Mouse (Mus musculus) forebrain, embryonic 12.5 days (tissue): ENCODE measurements around the gene Saysd1. TPM values are rescaled to one million over a fixed set of nuclear protein-coding genes. Genes with fewer than 3 reads are reported as not detected.

Experiments used
- ATAC-seq: fragments of 200-750 bp; cut with Nextera tagmentation; 2 replicates; pipeline ENCODE4 v1.8.0; 2017; ENCODE audit warnings: moderate TSS enrichment; ENCODE audit not compliant: low FRiP score
- H3K27ac ChIP-seq: fragments of 300-500 bp; sonication (generic); 2 replicates; pipeline ENCODE4 v1.5.1; 2016; ENCODE audit warnings: mild to moderate bottlenecking
- H3K27me3 ChIP-seq: fragments of 300-500 bp; sonication (generic); 2 replicates; pipeline ENCODE4 v1.6.1; 2016; ENCODE audit warnings: mild to moderate bottlenecking
- H3K36me3 ChIP-seq: fragments of 300-500 bp; sonication (generic); replicated peaks from 2 replicates; pipeline ENCODE4 v1.6.1; 2016; ENCODE audit warnings: mild to moderate bottlenecking
- H3K4me1 ChIP-seq: fragments of 300-500 bp; sonication (generic); 2 replicates; pipeline ENCODE4 v1.6.1; 2016
- H3K4me2 ChIP-seq: fragments of 300-500 bp; sonication (generic); 2 replicates; pipeline ENCODE4 v1.6.1; 2016; ENCODE audit warnings: mild to moderate bottlenecking, moderate library complexity
- H3K4me3 ChIP-seq: fragments of 300-500 bp; sonication (generic); replicated peaks from 2 replicates; pipeline ENCODE4 v1.5.1; 2016; ENCODE audit warnings: mild to moderate bottlenecking
- H3K9ac ChIP-seq: fragments of 300-500 bp; sonication (generic); 2 replicates; pipeline ENCODE4 v1.6.1; 2016; ENCODE audit warnings: mild to moderate bottlenecking
- H3K9me3 ChIP-seq: fragments of 300-500 bp; sonication (generic); 2 replicates; pipeline ENCODE4 v1.6.1; 2016
- WGBS: fragments of 180-500 bp; shearing (Covaris S2); methylation state at CpG from one replicate; pipeline ENCODE4 v1.1.7; 2016; 5-methylcytosine and 5-hydroxymethylcytosine counted together
- polyA plus RNA-seq: library from polyadenylated mRNA; unstranded; fragments of >200 nt; fragmentation: Nextera tagmentation; extraction: Ambion mirVana; gene quantifications from 2 replicates; pipeline ENCODE4 v1.2.1, GENCODE M21; 2016

Saysd1 gene
- 10.5 and 11.0 TPM in 2 replicates for polyA plus RNA-seq

DNA sequence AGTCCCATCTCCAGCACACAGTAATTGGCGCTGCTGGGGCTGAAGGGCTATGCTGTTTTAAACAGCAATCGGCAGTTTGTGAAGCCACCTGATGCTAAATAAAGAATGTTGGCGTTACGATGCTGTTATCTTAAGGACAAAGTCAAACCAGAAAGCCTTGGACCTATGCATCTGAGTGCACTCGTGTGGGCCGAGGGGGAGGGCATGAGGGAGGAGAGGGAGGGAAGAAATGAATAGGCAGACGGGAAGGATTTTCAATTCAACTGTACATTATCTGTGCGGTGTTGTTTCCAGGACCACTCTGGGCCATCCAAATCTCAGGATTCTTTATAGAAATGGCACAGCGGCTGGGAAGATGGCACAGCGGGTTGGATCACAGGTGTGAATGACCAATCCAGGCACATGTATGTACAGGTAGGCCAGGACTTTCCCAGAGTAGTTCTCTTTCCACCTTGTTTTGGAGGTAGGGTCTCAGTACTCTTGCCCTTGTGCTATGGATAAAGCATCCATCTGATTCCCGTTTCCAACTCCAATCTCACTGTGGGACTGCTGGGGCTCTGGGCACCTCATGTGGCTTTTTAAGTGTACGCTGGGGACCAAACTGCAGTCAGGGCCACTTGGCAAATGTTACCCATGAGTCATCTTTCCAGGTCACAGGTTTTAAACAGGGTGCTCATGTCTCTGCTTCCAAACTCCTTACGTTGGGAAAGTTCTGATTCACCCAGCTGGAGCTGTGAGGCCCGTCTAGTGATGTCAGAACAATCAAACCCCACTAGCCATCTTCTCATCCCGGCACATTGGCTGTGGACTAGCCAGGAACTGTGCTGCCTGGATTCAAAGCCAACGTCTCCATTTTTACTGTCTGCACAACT, at the start of gene Saysd1:
Gene Saysd1, minus strand, starts transcription at position 51 of the 872 bp plus-strand sequence.
- peaks cover 38% of the 10 kb centered on the region for H3K36me3 ChIP-seq
- no peak within 1 kb of the TSS for H3K9ac ChIP-seq
- H3K27ac ChIP-seq, result no peak within 1 kb of the TSS
- H3K4me2 ChIP-seq, result no peak within 1 kb of the TSS
- no peak within 1 kb of the TSS for H3K4me3 ChIP-seq
- 87% methylated on average over 16 of the region's 16 CpGs for WGBS
- no peaks in the 10 kb centered on the region for H3K27me3 ChIP-seq
- ATAC-seq, result no peak
- no peaks in the 10 kb centered on the region for H3K9me3 ChIP-seq
- peaks cover 2% of the 10 kb centered on the region for H3K4me1 ChIP-seq

DNA sequence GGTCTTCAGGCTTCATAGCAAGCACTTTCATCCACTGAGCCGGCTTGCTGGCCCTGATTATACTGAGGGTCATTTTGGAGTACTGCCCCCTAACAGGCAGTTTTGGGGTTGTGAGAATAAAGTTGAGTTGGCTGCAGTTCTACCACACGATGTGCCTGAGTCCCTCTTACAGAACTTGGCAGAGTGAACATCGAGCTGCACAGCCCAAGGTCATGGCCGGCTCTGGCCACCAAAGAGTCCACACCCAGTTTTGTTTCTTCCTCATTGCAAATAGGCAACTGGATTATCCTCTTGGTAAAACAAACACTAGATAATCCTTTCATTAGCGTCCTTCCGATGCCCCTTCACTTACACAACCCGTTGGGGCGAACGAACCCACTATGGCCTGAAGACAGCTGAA, 47.1 kb upstream of the Saysd1 start:
- 76% methylated on average over 9 of the region's 9 CpGs for WGBS
- Histone ChIP-seq H3K4me1 (peaks cover 32% of the 10 kb centered on the region), H3K27ac (no peak overlapping the region), H3K27me3 (no peaks in the 10 kb centered on the region), H3K36me3 (no peaks in the 10 kb centered on the region), H3K9me3 (no peaks in the 10 kb centered on the region), H3K4me2 (no peak overlapping the region), H3K9ac (no peak overlapping the region), H3K4me3 (no peak overlapping the region)
- ATAC-seq, result no peak

DNA sequence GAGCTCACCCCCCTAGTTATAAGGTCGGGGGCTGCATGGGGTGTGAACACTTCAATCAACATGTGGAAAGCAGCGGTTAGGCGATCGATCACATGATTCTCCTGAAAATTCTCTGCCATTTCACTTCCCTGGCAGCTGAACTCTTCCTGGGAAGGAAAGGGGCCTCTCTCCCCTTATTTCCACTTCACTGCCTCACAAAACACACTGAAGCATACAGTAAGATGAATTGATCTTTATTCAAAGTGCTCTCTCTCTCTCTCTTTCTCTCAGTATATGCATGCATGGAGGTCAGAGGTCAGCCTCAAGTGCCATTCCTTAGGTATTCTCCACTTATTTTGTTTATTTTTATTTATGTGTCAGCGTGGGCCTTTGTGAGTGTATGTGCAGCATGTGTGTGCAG, 45.4 kb upstream of the Saysd1 start:
- Histone ChIP-seq H3K4me1 (peaks cover 50% of the 10 kb centered on the region), H3K9ac (peak overlapping the region; percentile 18; the same call in 1 of the 2 replicates), H3K4me3 (no peak overlapping the region), H3K36me3 (no peaks in the 10 kb centered on the region), H3K27ac (peak overlapping the region; percentile 75), H3K4me2 (no peak overlapping the region), H3K27me3 (no peaks in the 10 kb centered on the region), H3K9me3 (no peaks in the 10 kb centered on the region)
- ATAC-seq, result no peak
- 29% methylated on average over 5 of the region's 5 CpGs for WGBS

DNA sequence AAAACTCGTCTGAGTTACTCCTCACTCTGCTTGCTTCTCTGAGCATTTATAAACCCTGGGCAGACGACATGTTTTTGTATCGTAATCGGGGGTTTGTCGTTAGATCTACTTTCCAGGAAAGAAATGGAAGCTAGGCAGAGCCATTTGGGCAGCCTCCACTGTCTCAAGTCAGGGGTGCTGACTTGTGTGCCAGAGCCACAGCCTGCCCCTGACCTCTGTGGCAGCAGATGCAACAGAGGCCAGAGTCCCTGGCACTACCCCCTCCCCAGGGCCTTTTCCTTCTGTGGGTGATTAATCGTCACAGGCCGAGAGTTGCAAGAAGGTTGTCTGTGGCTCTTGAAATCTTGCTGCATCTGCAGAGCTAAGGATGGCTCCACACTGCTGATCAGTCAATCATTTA, 44.3 kb upstream of the Saysd1 start:
- peaks cover 60% of the 10 kb centered on the region for H3K4me1 ChIP-seq
- no peak overlapping the region for H3K4me3 ChIP-seq
- H3K27ac ChIP-seq, result no peak overlapping the region
- WGBS, result 85% methylated on average over 7 of the region's 7 CpGs
- H3K4me2 ChIP-seq, result no peak overlapping the region
- no peaks in the 10 kb centered on the region for H3K27me3 ChIP-seq
- H3K9me3 ChIP-seq, result no peaks in the 10 kb centered on the region
- ATAC-seq, result no peak
- H3K36me3 ChIP-seq, result no peaks in the 10 kb centered on the region
- no peak overlapping the region for H3K9ac ChIP-seq

DNA sequence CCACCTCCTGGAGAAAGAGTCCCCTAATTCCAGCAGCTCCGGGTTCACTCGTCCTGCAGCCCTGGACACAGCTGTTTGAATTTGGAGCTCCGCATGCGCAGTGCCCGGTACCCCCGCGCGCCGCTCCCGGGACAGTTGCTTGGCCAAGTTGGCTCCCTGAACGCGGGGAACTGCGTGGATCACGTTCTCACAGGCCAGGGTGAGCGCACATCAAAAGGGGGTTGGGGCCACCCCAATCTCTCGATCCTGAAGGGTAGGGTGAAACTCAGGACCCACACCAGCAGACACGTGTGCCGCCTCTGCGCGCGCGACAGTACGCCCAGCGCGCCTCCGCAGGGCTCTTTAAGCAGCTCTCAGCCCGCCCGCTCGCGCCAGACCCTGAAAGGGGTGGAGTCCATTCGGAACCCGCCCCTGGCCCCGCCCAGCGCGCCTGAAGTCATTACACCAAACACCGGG, 43.2 kb upstream of the Saysd1 start, which contains the start of gene Kcnk5:
Gene Kcnk5, minus strand, starts transcription at position 344 of the 456 bp plus-strand sequence.
- no peaks in the 10 kb centered on the region for H3K36me3 ChIP-seq
- H3K4me2 ChIP-seq, result peak within 1 kb of the TSS; percentile 92
- no peaks in the 10 kb centered on the region for H3K27me3 ChIP-seq
- ATAC-seq, result peak; percentile 92
- under 1% methylated on average over 36 of the region's 36 CpGs for WGBS
- H3K27ac ChIP-seq, result peak within 1 kb of the TSS; percentile 53; the same call in 1 of the 2 replicates
- H3K4me1 ChIP-seq, result peaks cover 63% of the 10 kb centered on the region
- no peaks in the 10 kb centered on the region for H3K9me3 ChIP-seq
- peak within 1 kb of the TSS; percentile 70 for H3K9ac ChIP-seq
- H3K4me3 ChIP-seq, result peak within 1 kb of the TSS; percentile 61

DNA sequence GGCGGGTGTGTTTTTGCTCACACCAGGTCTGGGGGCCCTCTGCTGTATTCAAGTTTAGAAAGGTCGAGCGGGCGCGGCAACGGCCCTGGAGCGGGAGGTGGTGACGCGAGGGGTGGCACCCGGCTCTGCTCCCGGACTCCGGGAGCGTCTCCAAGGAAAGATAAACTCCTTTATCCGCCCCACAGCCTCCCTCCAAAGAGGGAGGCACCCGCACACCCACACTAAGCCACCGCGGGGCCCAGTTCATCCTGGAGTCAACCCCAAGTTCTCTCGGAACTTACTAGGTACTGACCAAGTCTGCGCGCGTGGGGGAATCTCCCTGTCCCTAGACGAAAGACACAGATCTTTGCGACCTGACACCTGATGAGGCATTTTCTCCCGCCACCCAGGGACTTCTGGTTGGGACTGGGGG, 42.4 kb upstream of the Saysd1 start:
- H3K9ac ChIP-seq, result peak overlapping the region; percentile 70
- peak overlapping the region; percentile 61 for H3K4me3 ChIP-seq
- no peaks in the 10 kb centered on the region for H3K36me3 ChIP-seq
- H3K4me2 ChIP-seq, result peak overlapping the region; percentile 92
- no peaks in the 10 kb centered on the region for H3K27me3 ChIP-seq
- H3K9me3 ChIP-seq, result no peaks in the 10 kb centered on the region
- WGBS, result under 1% methylated on average over 23 of the region's 24 CpGs
- peaks cover 63% of the 10 kb centered on the region for H3K4me1 ChIP-seq
- H3K27ac ChIP-seq, result no peak overlapping the region
- ATAC-seq, result peak; percentile 1; the same call in 1 of the 2 replicates

DNA sequence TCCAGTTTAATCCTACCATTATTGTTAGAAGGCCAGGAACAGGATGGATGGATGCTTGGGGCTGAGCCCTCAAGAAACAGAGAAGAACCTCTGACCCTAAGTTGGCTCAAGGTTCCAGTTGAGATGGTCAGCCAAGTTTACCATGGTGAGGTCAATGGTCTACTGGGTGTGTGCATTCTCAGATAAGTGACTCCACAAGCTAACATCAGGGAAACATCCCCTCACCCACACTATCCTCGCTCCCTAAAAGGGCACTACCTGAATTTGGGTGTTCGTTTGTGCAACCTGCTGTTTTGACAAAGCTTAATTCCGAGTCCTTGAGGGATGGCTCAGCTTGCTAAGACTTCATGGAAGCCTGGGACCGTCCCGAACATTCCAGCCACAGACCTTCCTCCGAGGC, 42.0 kb upstream of the Saysd1 start:
- H3K4me3 ChIP-seq, result peak overlapping the region; percentile 61
- WGBS, result 6% methylated on average over 6 of the region's 6 CpGs
- no peaks in the 10 kb centered on the region for H3K36me3 ChIP-seq
- H3K27ac ChIP-seq, result no peak overlapping the region
- H3K4me1 ChIP-seq, result peaks cover 63% of the 10 kb centered on the region
- no peaks in the 10 kb centered on the region for H3K27me3 ChIP-seq
- peak overlapping the region; percentile 70 for H3K9ac ChIP-seq
- no peak for ATAC-seq
- peak overlapping the region; percentile 92 for H3K4me2 ChIP-seq
- no peaks in the 10 kb centered on the region for H3K9me3 ChIP-seq

DNA sequence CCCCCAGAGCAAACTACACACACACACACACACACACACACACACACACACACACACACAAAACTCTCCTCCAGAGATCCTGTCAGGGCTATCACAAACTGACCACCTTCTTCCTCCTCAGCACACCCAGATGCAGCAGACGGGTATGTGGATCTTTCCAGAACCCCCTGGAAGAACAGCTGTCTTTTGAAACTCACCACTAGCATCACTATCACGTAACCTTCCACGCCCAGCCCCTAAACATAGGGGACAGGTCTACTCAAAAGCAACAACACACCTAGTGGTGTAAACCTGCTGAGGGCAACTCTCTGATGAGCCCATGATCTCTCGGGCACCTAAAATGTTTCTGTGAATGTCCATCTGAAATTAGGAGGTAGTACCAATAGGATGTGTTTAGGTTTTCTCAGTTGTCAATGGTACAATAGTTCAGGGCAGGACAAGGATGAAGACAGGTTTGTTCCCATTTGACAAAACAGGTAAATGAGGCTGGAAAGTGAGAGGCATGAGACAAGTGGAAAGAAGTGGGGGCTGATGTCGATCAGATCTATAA, 41.5 kb upstream of the Saysd1 start:
- peak overlapping the region; percentile 61 for H3K4me3 ChIP-seq
- H3K9ac ChIP-seq, result peak overlapping the region; percentile 70
- H3K4me1 ChIP-seq, result peaks cover 63% of the 10 kb centered on the region
- ATAC-seq, result no peak
- no peaks in the 10 kb centered on the region for H3K9me3 ChIP-seq
- peak overlapping the region; percentile 92 for H3K4me2 ChIP-seq
- no peak overlapping the region for H3K27ac ChIP-seq
- WGBS, result 61% methylated on average over 5 of the region's 5 CpGs
- H3K27me3 ChIP-seq, result no peaks in the 10 kb centered on the region
- H3K36me3 ChIP-seq, result no peaks in the 10 kb centered on the region

DNA sequence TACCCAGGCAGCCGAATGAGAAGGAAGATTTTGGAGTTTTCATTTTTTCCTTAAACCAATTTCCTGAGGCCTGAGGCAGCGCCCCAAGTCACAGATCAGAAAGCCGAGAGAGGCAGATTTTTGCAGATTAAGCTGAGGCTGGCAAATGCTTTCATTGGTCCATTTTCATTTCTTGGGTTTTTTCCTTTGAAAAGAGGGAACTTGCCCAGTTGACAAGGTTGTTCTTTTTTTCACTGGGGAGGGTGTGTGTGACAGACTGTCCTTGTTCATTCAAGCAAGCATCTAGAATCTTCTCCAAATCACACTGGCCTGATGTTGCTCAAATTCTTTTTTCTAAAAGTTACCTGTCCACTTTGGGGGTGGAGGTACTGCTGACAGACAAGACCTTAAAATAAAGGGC, 40.7 kb upstream of the Saysd1 start:
- Histone ChIP-seq H3K4me3 (peak overlapping the region; percentile 61), H3K9ac (peak overlapping the region; percentile 36), H3K36me3 (no peaks in the 10 kb centered on the region), H3K27me3 (no peaks in the 10 kb centered on the region), H3K9me3 (no peaks in the 10 kb centered on the region), H3K27ac (no peak overlapping the region), H3K4me2 (peak overlapping the region; percentile 92), H3K4me1 (peaks cover 59% of the 10 kb centered on the region)
- WGBS, result 15% methylated on average over 3 of the region's 3 CpGs
- no peak for ATAC-seq

DNA sequence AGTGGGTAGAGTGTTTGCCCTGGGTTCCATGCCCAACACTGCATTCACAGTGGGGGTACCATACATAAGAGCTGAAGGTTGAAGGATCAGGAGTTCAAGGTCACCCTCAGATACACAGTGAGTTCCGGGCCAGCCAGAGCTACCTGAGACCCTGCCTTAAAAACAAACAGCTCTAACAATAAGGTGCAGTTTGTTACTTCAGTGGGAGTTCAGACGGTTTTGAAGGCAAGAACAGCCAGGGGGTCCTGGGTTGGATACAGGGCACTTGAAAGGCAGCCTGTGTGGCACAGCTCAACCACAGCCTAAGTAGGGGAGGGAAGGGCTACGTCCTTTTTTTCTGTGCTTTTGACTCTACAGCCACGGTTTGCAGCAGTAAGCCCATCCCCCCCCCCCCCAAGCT, 40.3 kb upstream of the Saysd1 start:
- H3K36me3 ChIP-seq, result no peaks in the 10 kb centered on the region
- no peak for ATAC-seq
- no peak overlapping the region for H3K27ac ChIP-seq
- peak overlapping the region; percentile 92 for H3K4me2 ChIP-seq
- 7% methylated on average over 4 of the region's 4 CpGs for whole genome bisulfite sequencing
- H3K9me3 ChIP-seq, result no peaks in the 10 kb centered on the region
- H3K4me1 ChIP-seq, result peaks cover 54% of the 10 kb centered on the region
- peak overlapping the region; percentile 61 for H3K4me3 ChIP-seq
- H3K9ac ChIP-seq, result 0 out of 2 replicates have a peak overlapping the region, but pooled peaks have one; percentile 9
- no peaks in the 10 kb centered on the region for H3K27me3 ChIP-seq

DNA sequence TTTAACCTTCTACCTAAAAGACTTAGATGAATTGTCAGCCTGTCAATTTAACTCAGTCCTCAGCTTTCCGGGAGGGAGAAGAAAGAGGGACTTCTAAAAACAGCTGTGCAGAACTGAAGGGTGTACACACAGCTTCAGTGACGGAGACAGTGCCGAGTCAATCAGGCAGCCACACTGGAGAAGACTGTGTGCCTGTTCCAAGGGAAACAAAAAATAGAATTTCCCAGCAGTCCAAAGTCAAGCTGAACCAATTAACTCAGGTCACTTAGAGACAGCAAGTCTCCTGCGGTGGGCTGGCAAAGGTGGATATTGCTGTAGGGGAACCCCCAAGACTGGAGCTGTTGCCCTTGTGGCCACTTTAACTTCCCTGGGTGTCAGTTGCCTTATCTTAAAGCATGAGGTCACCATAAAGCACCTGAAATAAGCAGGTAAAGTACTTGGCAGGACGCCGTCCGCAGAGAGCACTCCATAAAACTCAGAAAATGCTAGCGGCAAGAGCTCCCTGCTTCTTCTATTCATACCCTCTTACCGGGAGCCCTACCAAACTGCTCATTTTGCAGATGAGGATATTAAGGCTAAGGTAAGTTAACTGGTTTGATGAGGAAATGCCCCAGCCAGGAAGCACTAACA, 39.3 kb upstream of the Saysd1 start:
- no peak for ATAC-seq
- H3K27ac ChIP-seq, result no peak overlapping the region
- 69% methylated on average over 9 of the region's 9 CpGs for WGBS
- H3K36me3 ChIP-seq, result no peaks in the 10 kb centered on the region
- H3K9ac ChIP-seq, result no peak overlapping the region
- no peaks in the 10 kb centered on the region for H3K27me3 ChIP-seq
- peaks cover 46% of the 10 kb centered on the region for H3K4me1 ChIP-seq
- no peak overlapping the region for H3K4me3 ChIP-seq
- H3K9me3 ChIP-seq, result no peaks in the 10 kb centered on the region
- peak overlapping the region; percentile 92 for H3K4me2 ChIP-seq

DNA sequence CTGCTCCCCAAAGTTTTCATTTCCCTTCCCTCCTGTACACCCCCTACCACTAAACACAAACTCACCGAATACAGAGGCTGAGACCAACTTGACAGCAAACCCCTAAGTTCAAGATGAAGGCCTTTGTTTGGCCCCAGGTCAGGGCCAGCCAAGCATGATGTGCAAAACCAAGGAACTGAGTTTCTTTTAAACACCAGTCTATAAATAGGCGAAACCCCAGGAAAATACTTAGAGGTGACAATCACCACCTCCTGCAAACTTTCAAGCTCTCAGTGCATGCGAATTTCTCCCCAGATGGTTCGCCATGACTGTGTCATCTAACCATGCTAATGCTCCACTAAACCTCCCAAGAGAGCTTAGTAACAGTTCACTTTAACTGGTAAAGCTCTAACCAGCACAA, 37.4 kb upstream of the Saysd1 start:
- Histone ChIP-seq H3K27me3 (no peaks in the 10 kb centered on the region), H3K9ac (no peak overlapping the region), H3K4me2 (no peak overlapping the region), H3K36me3 (no peaks in the 10 kb centered on the region; the same call in 1 of the 2 replicates), H3K27ac (no peak overlapping the region), H3K9me3 (no peaks in the 10 kb centered on the region), H3K4me1 (peaks cover 42% of the 10 kb centered on the region), H3K4me3 (no peak overlapping the region)
- 82% methylated on average over 4 of the region's 4 CpGs for WGBS
- no peak for ATAC-seq
